Mouse (Mus musculus) urinary bladder, adult 18-20 months (tissue): ENCODE data around the gene Tmem199.
"Not testable (repeated sequence)": the region's sequence is repeated elsewhere in the genome, so short reads cannot be mapped to it uniquely, and the experiment has no call there.

Experiments used
- DNase-seq, 2 experiments: peaks; one replicate each; pipeline ENCODE4 v3.0.0; 2022; ENCODE audit warnings: low spot score in 2 of 2, mixed read lengths in 2 of 2

Tmem199 gene

DNA sequence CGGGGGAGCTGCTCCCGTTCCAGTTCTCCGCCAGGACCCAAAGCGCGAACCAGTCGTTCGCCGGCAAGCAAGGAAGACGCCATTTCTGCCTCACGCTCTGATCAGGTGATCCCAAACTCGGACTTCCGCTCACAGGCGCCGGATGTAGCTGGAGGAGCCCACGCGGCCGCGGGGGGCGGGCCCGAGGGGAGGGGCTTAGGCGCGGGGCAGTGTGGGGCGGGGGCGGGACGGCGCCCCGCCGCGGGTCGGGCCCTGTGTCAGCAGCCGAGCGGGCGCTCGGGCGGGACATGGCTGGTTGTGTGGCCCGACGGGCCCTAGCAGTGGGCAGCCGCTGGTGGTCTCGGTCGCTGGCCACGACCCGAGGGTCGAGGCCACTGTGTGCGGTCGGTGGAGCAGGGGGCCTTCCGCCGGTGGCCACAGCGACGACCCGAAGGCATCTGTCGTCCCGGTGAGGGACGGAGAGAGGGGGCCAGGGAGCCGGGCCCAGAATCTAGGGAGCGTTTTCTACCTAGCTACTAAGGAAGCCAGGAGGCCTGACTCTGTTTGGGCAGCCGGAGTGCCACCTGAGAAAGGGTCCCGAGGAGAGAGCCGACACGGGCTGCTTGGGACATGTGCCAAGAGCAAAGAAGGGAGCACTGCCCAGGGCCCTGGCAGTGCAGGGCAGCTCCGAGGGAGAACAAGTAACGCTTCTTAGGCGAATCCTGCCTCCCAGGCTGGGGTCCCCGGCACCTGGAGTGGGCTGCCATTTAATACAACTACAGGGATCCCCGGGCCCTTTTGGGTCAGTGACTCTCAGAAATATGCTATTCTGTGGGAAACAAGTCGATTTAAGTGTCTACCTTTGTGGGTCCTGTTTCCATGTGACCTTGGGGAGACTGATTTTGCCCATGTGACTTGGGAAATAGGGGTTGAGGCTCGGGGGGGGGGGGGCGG, at the start of gene Tmem199, which contains the start of gene Poldip2:
TSS of gene Tmem199 (minus strand) at position 148 of the 933 bp plus-strand sequence.
TSS of gene Poldip2 (plus strand) at position 169 of the 933 bp plus-strand sequence.
- peak; percentile 72 to 82 for DNase-seq

DNA sequence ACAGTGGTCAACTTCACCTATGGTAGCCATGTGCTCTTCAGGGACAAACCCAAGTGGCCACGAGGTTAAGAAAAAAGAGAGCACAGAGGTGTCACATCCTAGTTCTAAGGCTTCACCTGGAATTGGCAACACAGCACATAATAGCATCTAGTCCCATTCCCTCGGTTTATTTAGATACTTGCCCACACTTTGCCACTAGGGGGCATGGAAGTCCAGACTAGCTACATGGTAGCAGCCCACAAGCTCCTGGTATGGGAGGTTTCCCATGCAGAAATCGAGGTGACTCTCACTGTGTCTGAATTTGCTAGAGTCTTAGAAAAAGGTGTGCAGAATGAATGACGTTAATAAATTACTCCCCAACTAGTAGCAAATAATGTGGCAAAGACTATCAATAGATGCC, 48.5 kb upstream of the Tmem199 start:
- peak in 1 of 2 experiments; percentile 43 for DNase-seq

DNA sequence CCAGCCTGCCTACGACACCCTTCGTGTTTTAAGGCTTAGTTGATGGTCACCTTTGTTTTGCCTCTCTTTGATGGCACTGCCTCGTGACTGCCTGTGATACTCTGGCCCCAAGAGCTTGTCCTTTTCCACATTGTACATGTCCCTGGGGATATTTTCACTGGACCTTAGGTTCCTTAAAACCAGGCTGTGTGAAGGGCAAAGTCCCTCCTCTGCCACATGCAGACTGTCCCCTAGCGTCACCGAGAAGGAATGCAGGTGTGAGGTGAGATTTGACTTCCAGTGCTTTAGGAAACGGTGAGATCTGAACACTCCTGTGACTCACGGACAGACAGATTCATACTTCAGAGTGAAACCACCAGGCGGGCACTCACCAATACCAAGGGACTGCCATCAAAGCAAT, 45.3 kb upstream of the Tmem199 start:
- no peak for DNase-seq

- DNase-seq = no peak
Measured at GRCm38 (mm10) chr11:78556070-78556469, 44.1 kb upstream of the Tmem199 start.

GRCm38 (mm10) chr11:78555623-78556022, 43.7 kb upstream of the Tmem199 start:
- DNase-seq = no peak

- no peak for DNase-seq
Measured at GRCm38 (mm10) chr11:78551059-78551398, 39.1 kb upstream of the Tmem199 start.

- DNase-seq = peak; percentile 80 to 93
Measured at GRCm38 (mm10) chr11:78550168-78551058, 38.4 kb upstream of the Tmem199 start, which contains the start of gene Tmem97. Tmem97 (minus strand) TSS chr11:78550777.

- DNase-seq = no peak
Measured at GRCm38 (mm10) chr11:78549491-78549987, 37.6 kb upstream of the Tmem199 start.

- DNase-seq = no peak
Measured at GRCm38 (mm10) chr11:78547718-78548460, 35.9 kb upstream of the Tmem199 start.

DNA sequence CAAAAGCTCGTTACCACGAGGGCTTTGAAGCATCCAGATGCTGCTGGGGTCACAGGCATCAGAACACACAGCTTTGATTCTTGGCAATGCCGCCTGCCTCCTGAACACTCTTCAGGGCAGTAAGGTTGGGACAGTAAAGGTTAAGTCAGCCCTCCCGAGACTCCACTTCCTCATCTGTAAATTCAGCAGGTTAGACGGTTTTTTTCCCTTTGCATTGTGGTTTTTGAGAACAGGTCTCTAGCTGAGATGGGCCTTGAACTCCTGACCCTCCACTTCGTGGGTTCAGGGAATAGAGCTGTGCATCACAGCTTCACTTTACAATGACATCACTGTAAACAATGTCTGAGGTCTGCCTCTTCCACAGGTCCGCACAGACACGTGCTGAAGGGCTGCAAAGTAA, 33.2 kb upstream of the Tmem199 start:
- DNase-seq = no peak

- no peak for DNase-seq
Measured at GRCm38 (mm10) chr11:78544449-78545111, 32.6 kb upstream of the Tmem199 start.

DNA sequence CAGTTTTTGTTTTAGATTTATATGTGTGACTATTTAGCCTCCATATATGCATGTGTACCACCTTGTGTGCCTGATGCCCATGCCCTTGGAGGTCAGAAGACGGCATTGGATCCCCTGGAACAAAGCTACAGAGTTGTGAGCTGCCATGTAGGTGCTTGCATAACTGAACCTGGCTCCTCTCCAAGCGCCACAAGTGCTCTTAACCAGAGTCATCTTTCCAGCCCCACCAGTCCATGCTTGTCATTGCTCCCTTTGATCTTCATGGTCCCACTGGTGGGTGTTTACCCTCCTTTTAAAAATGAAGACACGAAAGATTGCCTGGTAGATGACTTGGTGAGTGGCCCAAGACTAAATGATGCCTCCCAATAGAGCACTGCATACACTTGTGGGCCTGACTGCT, 28.4 kb upstream of the Tmem199 start:
- DNase-seq = no peak

DNA sequence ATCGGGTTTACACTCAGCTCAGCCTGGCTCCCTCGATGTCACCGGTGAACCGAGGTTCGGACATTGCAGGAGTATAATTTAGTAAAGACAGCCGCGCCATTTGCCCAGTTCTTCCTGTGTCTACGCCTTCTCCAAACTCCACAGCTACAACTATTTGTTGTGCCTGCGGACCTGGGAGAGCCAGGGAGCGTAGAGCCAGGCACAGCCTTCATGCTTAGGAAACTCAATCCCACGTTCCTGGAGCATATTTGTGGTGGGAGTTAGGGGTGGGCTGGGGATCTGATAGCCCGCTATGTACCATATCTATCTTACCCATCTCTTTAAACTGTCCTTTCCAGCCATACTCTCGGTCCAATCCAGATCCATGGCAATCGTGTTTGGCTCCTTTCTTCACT, 24.7 kb upstream of the Tmem199 start:
- DNase-seq = no peak

- DNase-seq = peak; percentile 96 to 98
Measured at GRCm38 (mm10) chr11:78536080-78536689, 24.2 kb upstream of the Tmem199 start, which contains the start of the genes Tnfaip1 and Ift20. Tnfaip1 (minus strand) TSS chr11:78536332. Ift20 (plus strand) TSS chr11:78536361.

- no peak for DNase-seq
Measured at GRCm38 (mm10) chr11:78535376-78536079, 23.6 kb upstream of the Tmem199 start.

GRCm38 (mm10) chr11:78534516-78534915, 22.5 kb upstream of the Tmem199 start:
- no peak for DNase-seq

DNA sequence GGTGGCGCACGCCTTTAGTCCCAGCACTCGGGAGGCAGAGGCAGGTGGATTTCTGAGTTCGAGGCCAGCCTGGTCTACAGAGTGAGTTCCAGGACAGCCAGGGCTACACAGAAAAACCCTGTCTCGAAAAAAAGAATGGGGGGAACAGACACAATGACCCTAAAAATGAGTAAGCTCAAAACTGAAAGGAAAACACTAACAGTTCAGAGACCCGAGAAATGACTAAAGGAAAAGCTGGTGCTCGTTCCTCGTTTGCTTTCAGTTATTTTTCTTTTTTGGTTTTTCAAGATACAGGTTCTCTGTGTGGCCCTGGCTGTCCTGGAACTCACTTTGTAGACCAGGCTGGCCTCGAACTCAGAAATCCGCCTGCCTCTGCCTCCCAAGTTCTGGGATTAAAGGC, 19.5 kb upstream of the Tmem199 start:
- DNase-seq = not testable (repeated sequence)

DNA sequence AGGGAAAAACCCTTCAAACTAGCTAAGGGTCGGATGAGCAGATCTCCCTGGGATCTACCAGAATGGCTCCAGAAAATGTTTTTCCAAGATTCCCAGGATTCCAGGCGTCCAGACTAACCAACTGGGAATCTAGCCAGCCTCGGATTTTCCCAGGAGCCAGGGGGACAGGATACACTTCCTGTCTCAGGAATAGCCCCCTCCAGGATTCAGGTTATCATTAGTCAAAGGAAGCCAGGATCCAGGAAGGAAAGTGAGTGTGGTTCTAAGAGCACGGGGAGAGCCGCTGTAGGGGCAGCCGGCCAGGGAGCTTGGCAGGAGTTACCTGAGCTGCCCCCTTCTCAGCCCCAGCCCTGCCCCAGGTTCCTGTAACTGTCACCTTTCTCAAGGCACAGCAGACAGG, 19.1 kb upstream of the Tmem199 start:
- no peak for DNase-seq

DNA sequence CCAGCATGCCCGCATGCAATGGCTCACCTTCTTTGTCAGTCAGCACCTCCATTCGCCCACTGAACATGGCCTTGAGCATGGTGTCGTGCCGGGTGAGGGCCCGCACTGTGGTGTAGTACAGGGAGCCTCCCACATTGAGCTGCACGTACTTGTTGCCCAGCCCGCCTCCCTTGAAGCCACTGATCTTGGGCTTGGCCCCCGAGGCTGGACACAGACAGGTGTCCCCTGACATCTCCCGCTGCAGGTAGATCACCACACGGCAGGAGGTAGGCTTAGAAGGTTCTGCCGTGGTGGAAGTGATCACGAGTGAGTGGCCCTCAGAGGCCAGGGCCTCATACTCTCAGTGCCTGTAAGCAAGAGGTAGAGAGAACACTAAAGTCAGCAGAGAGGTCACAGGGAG, 18.0 kb upstream of the Tmem199 start:
- DNase-seq = no peak

DNA sequence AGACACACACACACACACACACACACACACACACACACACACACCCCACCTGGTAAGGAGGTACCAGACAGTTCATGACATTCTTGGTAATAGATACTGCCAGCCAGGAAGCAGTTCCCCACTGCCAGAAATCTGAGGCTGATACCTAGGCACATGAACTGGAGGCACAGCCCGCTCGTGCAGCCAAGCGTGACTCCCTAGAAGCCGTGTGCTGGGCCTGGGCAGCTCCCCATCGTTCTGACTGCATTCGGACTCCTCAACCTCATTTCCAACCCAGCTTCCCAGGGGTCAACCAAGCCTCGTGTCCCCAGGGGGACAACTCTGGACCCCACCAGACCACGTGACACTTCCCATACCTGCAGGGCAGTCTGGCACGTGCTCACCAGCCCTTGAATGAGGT, 16.7 kb upstream of the Tmem199 start:
- no peak for DNase-seq
